Mouse (Mus musculus): ENCODE measurements around the gene Elavl3. TPM values are rescaled to one million over a fixed set of nuclear protein-coding genes. Genes with fewer than 3 reads are reported as not detected.
A peak's percentile ranks its signal among the peaks of the same experiment; 100 is the strongest.

The Elavl3 gene
- polyA plus RNA-seq, 1 experiment from 2014 or later = 0.12 TPM

DNA sequence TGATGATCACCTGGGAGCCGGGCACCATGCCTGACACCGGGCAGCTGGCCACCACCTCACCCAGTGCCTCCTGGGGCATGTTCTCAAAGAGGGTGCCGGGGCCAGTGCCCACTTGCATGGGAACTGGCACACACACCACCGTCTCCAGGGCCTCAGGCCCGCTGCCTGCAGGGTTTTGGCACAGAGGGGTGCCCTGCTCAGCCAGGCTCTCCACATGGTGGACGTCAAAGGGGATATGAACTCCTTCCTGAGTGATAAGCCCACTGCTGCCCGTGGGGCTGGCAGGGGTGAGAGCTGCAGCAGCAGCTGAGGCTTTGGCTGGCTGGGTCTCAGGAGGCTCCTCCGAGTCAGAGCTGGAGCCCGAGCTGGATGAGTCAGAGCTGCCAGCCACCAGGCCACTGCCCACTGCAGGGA lies 6.2 kb upstream of the Elavl3 start:
- ATAC-seq (ENCODE audit: insufficient read depth) (no peak), DNase-seq (no peak)
- no peaks in the 10 kb centered on the region for H3K4me1 ChIP-seq (ENCODE audit: insufficient read depth)
- H3K27me3 ChIP-seq (ENCODE audit: insufficient read depth, low read length) = peaks cover 25% of the 10 kb centered on the region
- H3K4me3 ChIP-seq (ENCODE audit: low read depth, low read length) = no peak overlapping the region
- H3K9me3 ChIP-seq (ENCODE audit: low read depth, low read length) = no peaks in the 10 kb centered on the region
- H3K27ac ChIP-seq (ENCODE audit: low read depth) = no peak overlapping the region
- TF ChIP-seq CTCF (IDR thresholded peaks at IDR 0.05; ENCODE audit: low read depth) = no peak
- WGBS = 87% methylated on average over 9 of the region's 9 CpGs
- H3K36me3 ChIP-seq (ENCODE audit: insufficient read depth) = peaks cover 41% of the 10 kb centered on the region; the same call in 1 of the 2 replicates
- no peak overlapping the region for H3K4me2 ChIP-seq
- no peak overlapping the region for H3K9ac ChIP-seq

GRCm38 (mm10) chr9:22057031-22057517 lies 5.3 kb upstream of the Elavl3 start:
- H3K4me3 ChIP-seq (ENCODE audit: low read depth, low read length) = no peak overlapping the region
- no peaks in the 10 kb centered on the region for H3K4me1 ChIP-seq (ENCODE audit: insufficient read depth)
- no peak for TF ChIP-seq CTCF (IDR thresholded peaks at IDR 0.05; ENCODE audit: low read depth)
- ATAC-seq (ENCODE audit: insufficient read depth) (no peak), DNase-seq (no peak)
- H3K27me3 ChIP-seq (ENCODE audit: insufficient read depth, low read length) = peaks cover 34% of the 10 kb centered on the region
- H3K27ac ChIP-seq (ENCODE audit: low read depth) = no peak overlapping the region
- no peak overlapping the region for H3K4me2 ChIP-seq
- no peak overlapping the region for H3K9ac ChIP-seq
- no peaks in the 10 kb centered on the region for H3K9me3 ChIP-seq (ENCODE audit: low read depth, low read length)
- H3K36me3 ChIP-seq (ENCODE audit: insufficient read depth) = peaks cover 35% of the 10 kb centered on the region; the same call in 1 of the 2 replicates
- 89% methylated on average over 9 of the region's 9 CpGs for WGBS

- TF ChIP-seq CTCF (IDR thresholded peaks at IDR 0.05; ENCODE audit: low read depth) = no peak
- H3K36me3 ChIP-seq (ENCODE audit: insufficient read depth) = peaks cover 30% of the 10 kb centered on the region; the same call in 1 of the 2 replicates
- no peak overlapping the region for H3K9ac ChIP-seq
- H3K9me3 ChIP-seq (ENCODE audit: low read depth, low read length) = no peaks in the 10 kb centered on the region
- peaks cover 41% of the 10 kb centered on the region for H3K27me3 ChIP-seq (ENCODE audit: insufficient read depth, low read length)
- ATAC-seq (ENCODE audit: insufficient read depth) (no peak), DNase-seq (peak; percentile 9)
- H3K4me3 ChIP-seq (ENCODE audit: low read depth, low read length) = no peak overlapping the region
- H3K4me1 ChIP-seq (ENCODE audit: insufficient read depth) = 0 out of 2 replicates have a peak, but pooled peaks cover 4% of the 10 kb centered on the region
- no peak overlapping the region for H3K27ac ChIP-seq (ENCODE audit: low read depth)
- H3K4me2 ChIP-seq = no peak overlapping the region
- 58% methylated on average over 9 of the region's 9 CpGs for whole genome bisulfite sequencing
Observed at GRCm38 (mm10) chr9:22056303-22056910, 4.6 kb upstream of the Elavl3 start.

GRCm38 (mm10) chr9:22055713-22056112 lies 3.9 kb upstream of the Elavl3 start:
- Histone ChIP-seq H3K9ac (no peak overlapping the region), H3K27me3 (ENCODE audit: insufficient read depth, low read length) (peaks cover 48% of the 10 kb centered on the region), H3K27ac (ENCODE audit: low read depth) (no peak overlapping the region), H3K4me3 (ENCODE audit: low read depth, low read length) (no peak overlapping the region), H3K9me3 (ENCODE audit: low read depth, low read length) (no peaks in the 10 kb centered on the region), H3K4me2 (no peak overlapping the region), H3K36me3 (ENCODE audit: insufficient read depth) (peaks cover 30% of the 10 kb centered on the region; the same call in 1 of the 2 replicates), H3K4me1 (ENCODE audit: insufficient read depth) (peaks cover 8% of the 10 kb centered on the region; the same call in 1 of the 2 replicates)
- WGBS = 32% methylated on average over 29 of the region's 29 CpGs
- ATAC-seq (ENCODE audit: insufficient read depth) (no peak), DNase-seq (no peak)
- no peak for TF ChIP-seq CTCF (IDR thresholded peaks at IDR 0.05; ENCODE audit: low read depth)

- Histone ChIP-seq H3K4me1 (ENCODE audit: insufficient read depth) (peaks cover 12% of the 10 kb centered on the region), H3K27me3 (ENCODE audit: insufficient read depth, low read length) (peaks cover 59% of the 10 kb centered on the region), H3K27ac (ENCODE audit: low read depth) (no peak overlapping the region), H3K9me3 (ENCODE audit: low read depth, low read length) (no peaks in the 10 kb centered on the region), H3K9ac (no peak overlapping the region), H3K4me2 (peak overlapping the region; percentile 13; the same call in 1 of the 2 replicates), H3K36me3 (ENCODE audit: insufficient read depth) (peaks cover 27% of the 10 kb centered on the region; the same call in 1 of the 2 replicates), H3K4me3 (ENCODE audit: low read depth, low read length) (no peak overlapping the region)
- peak; percentile 81 for DNase-seq
- ATAC-seq (ENCODE audit: insufficient read depth) = peak; percentile 27
- WGBS = 3% methylated on average over 32 of the region's 32 CpGs
- peak; percentile 72 for TF ChIP-seq CTCF (IDR thresholded peaks at IDR 0.05; ENCODE audit: low read depth)
Observed at GRCm38 (mm10) chr9:22054411-22055076, 2.7 kb upstream of the Elavl3 start.

DNA sequence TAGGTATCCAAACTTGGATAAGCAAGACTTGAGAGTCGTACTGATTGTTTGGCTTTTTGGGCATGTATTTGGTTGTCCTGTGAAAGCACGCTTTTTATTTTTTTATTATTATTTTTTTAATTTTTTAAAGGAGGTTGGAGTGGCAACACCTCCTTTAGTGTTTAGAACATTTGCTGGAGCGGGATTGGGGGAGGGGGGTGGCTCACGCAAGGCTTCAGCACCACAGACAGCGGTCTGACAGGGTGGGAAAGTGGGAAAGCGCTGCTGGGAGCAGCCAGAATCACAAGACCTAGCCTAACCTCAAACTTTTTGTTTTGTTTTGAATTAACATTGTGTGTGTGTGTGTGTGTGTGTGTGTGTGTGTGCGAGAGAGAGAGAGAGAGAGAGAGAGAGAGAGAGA lies 1.8 kb upstream of the Elavl3 start:
- Histone ChIP-seq H3K4me3 (ENCODE audit: low read depth, low read length) (no peak overlapping the region), H3K9me3 (ENCODE audit: low read depth, low read length) (no peaks in the 10 kb centered on the region), H3K4me2 (no peak overlapping the region), H3K27me3 (ENCODE audit: insufficient read depth, low read length) (peaks cover 66% of the 10 kb centered on the region), H3K36me3 (ENCODE audit: insufficient read depth) (peaks cover 20% of the 10 kb centered on the region; the same call in 1 of the 2 replicates), H3K27ac (ENCODE audit: low read depth) (no peak overlapping the region), H3K4me1 (ENCODE audit: insufficient read depth) (peaks cover 12% of the 10 kb centered on the region), H3K9ac (no peak overlapping the region)
- 21% methylated on average over 6 of the region's 7 CpGs for WGBS
- no peak for TF ChIP-seq CTCF (IDR thresholded peaks at IDR 0.05; ENCODE audit: low read depth)
- ATAC-seq (ENCODE audit: insufficient read depth) (no peak), DNase-seq (peak; percentile 73)
